Mouse (Mus musculus): ENCODE data around the gene Zfp972. TPM values are rescaled to one million over a fixed set of nuclear protein-coding genes. Genes with fewer than 3 reads are reported as not detected.
"Not testable (repeated sequence)": the region's sequence is repeated elsewhere in the genome, so short reads cannot be mapped to it uniquely, and the experiment has no call there.

Gene Zfp972
- total RNA-seq (2015; ENCODE audit: low replicate concordance) (not detected in 2 replicates), total RNA-seq (2017; ENCODE audit: low replicate concordance) (not detected in 2 replicates)

DNA sequence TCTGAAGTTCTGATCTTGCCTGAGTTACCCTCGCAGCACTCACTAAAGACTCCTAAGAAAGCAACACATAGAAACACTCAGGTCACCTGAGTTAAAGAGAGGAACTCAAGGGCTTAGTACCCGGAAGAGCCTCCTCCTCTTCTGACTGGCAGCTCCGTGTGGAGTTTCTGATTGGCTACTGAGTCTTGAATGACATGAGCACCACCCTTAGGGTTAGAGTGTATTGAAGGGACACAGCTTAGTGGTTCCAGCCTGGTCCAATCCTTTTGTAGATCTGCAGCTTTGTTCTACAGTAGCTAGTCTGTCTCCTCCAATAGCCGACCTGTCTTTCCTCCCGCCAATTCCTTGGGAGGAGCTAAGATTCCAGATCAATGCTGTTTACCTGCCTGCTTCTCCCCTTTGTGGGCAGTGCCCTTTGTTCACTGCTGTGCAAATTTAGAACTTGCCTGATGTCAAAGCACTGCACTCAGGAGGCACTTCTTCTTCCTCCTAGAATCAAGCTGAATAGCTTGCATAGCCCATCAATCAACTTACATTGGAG lies at the start of gene Zfp972:
Gene Zfp972 (minus strand): TSS at position 51 of the 541 bp plus-strand sequence.
- ATAC-seq (replicated peaks; ENCODE audit: low FRiP score, poor library complexity, severe bottlenecking), result not testable (repeated sequence)

DNA sequence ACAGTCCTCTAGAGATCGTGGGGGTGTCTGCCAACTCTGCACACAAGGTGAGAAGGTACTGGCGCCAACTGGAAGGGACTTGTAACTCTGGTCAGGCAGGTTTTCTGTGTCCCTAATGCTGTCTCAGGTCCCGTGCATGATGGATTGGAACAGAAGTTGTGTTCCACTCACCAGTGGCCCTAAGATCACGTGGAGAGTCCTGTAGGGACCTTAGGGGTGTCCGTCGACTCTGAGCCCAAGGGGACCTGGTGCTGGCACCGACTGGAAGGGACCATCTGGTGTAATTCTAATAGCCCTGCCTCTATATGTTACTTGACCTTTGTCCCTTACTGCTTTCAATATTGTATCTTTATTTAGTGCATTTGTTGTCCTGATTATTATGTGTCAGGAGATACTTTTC lies 49.4 kb upstream of the Zfp972 start:
- ATAC-seq (replicated peaks; ENCODE audit: low FRiP score, poor library complexity, severe bottlenecking), result not testable (repeated sequence)

DNA sequence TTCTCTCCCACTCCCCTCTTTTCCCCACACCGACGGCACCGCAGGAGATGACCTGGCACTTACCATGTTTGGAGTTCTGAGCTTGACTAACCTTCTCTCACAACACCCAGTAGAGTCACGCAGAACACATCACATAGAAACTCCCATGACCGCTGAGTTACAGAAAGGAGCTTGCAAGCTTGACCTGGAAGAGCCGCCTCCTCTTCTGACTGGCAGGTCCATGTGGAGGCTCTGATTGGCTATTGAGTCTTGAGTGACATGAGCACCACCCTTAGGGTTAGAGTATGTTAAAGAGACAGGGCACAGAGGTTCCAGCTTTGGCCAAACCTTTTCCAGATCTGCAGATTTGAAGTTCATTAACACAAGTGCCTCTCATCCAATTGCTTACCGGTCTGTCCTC lies 31.7 kb upstream of the Zfp972 start, which contains the start of gene Gm14326:
Gene Gm14326 (minus strand): TSS at position 153 of the 400 bp plus-strand sequence.
- ATAC-seq (replicated peaks; ENCODE audit: low FRiP score, poor library complexity, severe bottlenecking), result not testable (repeated sequence)

DNA sequence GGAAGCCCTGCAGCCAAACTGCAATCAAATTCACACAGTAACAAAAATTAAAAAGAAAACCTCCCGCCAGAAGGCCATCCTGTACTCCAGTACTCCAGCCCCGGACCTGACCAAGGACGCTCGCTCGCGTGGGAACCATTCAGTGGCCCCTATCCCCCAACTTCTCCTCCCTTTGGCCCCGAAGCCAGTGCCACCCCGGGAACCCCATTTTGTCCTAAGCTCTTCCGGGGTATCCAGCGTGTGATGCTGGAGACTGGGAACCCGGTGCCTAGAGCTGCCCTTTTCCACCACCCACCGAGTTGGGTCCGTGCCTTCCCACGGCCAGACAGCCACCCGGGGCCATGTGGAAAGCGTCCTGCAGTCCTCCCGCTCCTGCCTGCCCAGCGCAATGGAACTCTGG lies 31.3 kb upstream of the Zfp972 start:
- ATAC-seq (replicated peaks; ENCODE audit: low FRiP score, poor library complexity, severe bottlenecking), result not testable (repeated sequence)

DNA sequence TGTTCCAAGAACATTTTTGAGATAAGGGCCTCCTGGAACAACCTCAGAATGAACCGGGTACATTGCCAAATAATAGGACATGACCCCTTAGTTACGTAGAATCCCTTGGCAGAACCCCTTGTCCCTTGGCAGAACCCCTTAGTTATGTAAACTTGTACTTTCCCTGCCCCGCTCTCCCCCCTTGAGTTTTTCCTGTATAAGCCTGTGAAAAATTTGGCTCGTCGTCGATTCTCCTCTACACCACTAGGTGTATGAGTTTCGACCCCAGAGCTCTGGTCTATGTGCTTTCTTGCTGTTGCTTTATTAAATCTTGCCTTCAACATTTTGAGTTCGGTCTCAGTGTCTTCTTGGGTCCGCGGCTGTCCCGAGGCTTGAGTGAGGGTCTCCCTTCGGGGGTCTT lies 22.1 kb downstream of the Zfp972 start:
- not testable (repeated sequence) for ATAC-seq (replicated peaks; ENCODE audit: low FRiP score, poor library complexity, severe bottlenecking)

DNA sequence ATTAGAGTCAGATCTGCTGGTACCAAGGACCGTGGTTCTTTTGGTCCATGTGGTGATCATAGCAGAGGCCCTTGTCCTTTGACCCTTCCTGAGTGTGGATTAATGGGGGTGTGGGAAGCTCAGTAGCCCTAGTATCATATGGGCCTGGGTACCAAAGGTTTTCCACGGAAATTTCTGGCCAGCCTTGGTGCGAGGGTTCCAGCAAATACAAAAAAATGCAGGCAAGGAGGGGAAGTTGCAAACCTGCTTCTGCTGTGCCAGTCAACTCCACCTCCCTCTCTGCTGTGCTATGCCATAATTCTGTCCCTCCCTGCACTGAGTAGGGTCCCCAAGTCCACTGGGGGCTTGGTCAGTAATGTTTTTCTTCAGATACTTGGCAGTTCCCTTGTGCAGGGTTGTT lies 27.2 kb downstream of the Zfp972 start:
- ATAC-seq (replicated peaks; ENCODE audit: low FRiP score, poor library complexity, severe bottlenecking), result not testable (repeated sequence)

DNA sequence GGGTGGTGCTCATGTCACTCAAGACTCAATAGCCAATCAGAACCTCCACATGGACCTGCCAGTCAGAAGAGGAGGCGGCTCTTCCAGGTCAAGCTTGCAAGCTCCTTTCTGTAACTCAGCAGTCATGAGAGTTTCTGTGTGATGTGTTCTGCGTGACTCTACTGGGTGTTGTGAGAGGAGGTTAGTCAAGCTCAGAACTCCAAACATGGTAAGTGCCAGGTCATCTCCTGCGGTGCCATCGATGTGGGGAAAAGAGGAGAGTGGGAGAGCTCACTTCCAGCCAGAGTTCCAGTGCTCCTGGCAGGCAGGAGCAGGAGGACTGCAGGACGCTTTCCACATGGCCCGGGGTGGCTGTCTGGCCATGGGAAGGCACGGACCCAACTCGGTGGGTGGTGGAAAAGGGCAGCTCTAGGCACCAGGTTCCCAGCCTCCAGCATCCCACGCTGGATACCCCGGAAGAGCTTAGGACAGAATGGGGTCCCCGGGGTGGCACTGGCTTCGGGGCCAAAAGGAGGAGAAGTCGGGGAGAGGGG lies 28.3 kb downstream of the Zfp972 start, which contains the start of gene Gm14327:
Gene Gm14327 (plus strand): TSS at position 51 of the 533 bp plus-strand sequence.
- not testable (repeated sequence) for ATAC-seq (replicated peaks; ENCODE audit: low FRiP score, poor library complexity, severe bottlenecking)

DNA sequence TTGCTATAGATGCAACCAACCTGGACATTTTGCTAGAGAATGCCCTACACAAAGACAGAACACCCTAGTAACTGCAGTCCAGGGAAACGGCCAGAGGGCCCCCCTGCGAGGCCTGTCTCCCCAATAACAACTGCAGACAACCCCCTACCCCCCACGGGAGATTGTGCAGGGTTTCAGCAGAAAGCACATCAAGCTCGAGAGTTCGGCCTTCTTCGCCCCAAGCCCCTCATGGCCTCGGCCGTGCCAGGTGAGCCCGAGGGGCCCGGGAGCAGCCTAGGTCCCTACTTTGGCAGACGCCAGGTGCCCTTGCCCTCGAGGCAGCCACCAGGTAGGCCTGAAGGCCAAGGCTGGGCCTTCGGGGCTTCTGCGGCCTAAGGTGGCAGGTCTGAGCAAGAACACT lies 37.7 kb downstream of the Zfp972 start:
- not testable (repeated sequence) for ATAC-seq (replicated peaks; ENCODE audit: low FRiP score, poor library complexity, severe bottlenecking)

DNA sequence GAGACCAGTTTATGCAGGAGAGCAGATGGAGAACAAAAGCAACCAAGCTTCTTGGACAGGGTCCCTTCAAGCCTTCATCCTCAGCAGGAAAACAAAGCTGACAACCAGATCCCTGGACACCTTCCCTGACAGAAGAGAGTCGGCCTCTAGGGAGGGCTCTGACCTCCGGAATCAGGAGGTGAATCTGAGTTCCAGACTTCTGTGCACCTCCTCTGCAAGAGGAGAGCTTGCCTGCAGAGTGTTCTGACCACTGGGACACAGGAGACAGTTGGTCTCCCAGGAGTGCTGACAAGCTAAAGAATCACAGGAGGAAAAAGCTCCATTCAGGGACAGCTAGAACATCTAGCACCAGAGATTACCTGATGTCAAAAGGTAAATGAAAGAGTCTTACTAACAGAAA lies 63.2 kb downstream of the Zfp972 start:
- ATAC-seq (replicated peaks; ENCODE audit: low FRiP score, poor library complexity, severe bottlenecking), result not testable (repeated sequence)

Other genes with a start within 250 kb of the Zfp972 start
- gene Gm14322, start 166.3 kb downstream of the Zfp972 start, total RNA-seq (2015; ENCODE audit: low replicate concordance), result not detected in 2 replicates
- gene Gm14322, start 166.3 kb downstream of the Zfp972 start, total RNA-seq (2017; ENCODE audit: low replicate concordance), result not detected in 2 replicates
- gene Gm14325, start 85.3 kb downstream of the Zfp972 start, total RNA-seq (2015; ENCODE audit: low replicate concordance), result not detected in 2 replicates
- 0.39 TPM in 1 of 2 replicates, not detected in the other for gene Gm14325, start 85.3 kb downstream of the Zfp972 start, total RNA-seq (2017; ENCODE audit: low replicate concordance)
- gene Gm14327, start 28.5 kb downstream of the Zfp972 start, total RNA-seq (2015; ENCODE audit: low replicate concordance), result not detected in 2 replicates
- gene Gm14327, start 28.5 kb downstream of the Zfp972 start, total RNA-seq (2017; ENCODE audit: low replicate concordance), result 1.0 TPM in 1 of 2 replicates, not detected in the other
- gene Gm14326, start 31.7 kb upstream of the Zfp972 start, total RNA-seq (2015; ENCODE audit: low replicate concordance), result 4.7 TPM in 1 of 2 replicates, not detected in the other
- 5.1 TPM in 1 of 2 replicates, not detected in the other for gene Gm14326, start 31.7 kb upstream of the Zfp972 start, total RNA-seq (2017; ENCODE audit: low replicate concordance)
- 29.8 and 30.6 TPM in 2 replicates for gene Zfp971, start 97.7 kb upstream of the Zfp972 start, total RNA-seq (2015; ENCODE audit: low replicate concordance)
- gene Zfp971, start 97.7 kb upstream of the Zfp972 start, total RNA-seq (2017; ENCODE audit: low replicate concordance), result 3.6 and 4.5 TPM in 2 replicates
- gene Zfp931, start 152.9 kb upstream of the Zfp972 start, total RNA-seq (2015; ENCODE audit: low replicate concordance), result 2.9 TPM in 1 of 2 replicates, not detected in the other
- gene Zfp931, start 152.9 kb upstream of the Zfp972 start, total RNA-seq (2017; ENCODE audit: low replicate concordance), result 2.7 and 4.9 TPM in 2 replicates
- gene Phactr3, start 193.4 kb upstream of the Zfp972 start, total RNA-seq (2015; ENCODE audit: low replicate concordance), result not detected in 2 replicates
- gene Phactr3, start 193.4 kb upstream of the Zfp972 start, total RNA-seq (2017; ENCODE audit: low replicate concordance), result not detected in 2 replicates

All from erythroid progenitor cell, adult 5-6 weeks (primary cell).